Mouse (Mus musculus) liver, embryonic 15.5 days (tissue): ENCODE measurements around the gene Drg1. TPM values are rescaled to one million over a fixed set of nuclear protein-coding genes. Genes with fewer than 3 reads are reported as not detected.
"Not testable (repeated sequence)": the region's sequence is repeated elsewhere in the genome, so short reads cannot be mapped to it uniquely, and the experiment has no call there.

ENCODE experiments used
- ATAC-seq: fragments of 200-750 bp; cut with Nextera tagmentation; 2 replicates; pipeline ENCODE4 v1.8.0; 2017; ENCODE audit warnings: moderate number of reproducible peaks, mild to moderate bottlenecking, moderate library complexity; ENCODE audit not compliant: insufficient read depth
- H3K27ac ChIP-seq: fragments of 300-500 bp; sonication (generic); replicated peaks from 2 replicates; pipeline ENCODE4 v1.5.1; 2015; ENCODE audit warnings: mild to moderate bottlenecking, inconsistent platforms
- H3K27me3 ChIP-seq: fragments of 300-500 bp; sonication (generic); 2 replicates; pipeline ENCODE4 v1.6.1; 2015; ENCODE audit warnings: mild to moderate bottlenecking, inconsistent platforms
- H3K36me3 ChIP-seq: fragments of 300-500 bp; sonication (generic); replicated peaks from 2 replicates; pipeline ENCODE4 v1.6.1; 2015; ENCODE audit warnings: moderate library complexity, mild to moderate bottlenecking, inconsistent platforms
- H3K4me1 ChIP-seq: fragments of 300-500 bp; sonication (generic); replicated peaks from 2 replicates; pipeline ENCODE4 v1.6.1; 2015; ENCODE audit warnings: inconsistent platforms
- H3K4me2 ChIP-seq: fragments of 300-500 bp; sonication (generic); 2 replicates; pipeline ENCODE4 v1.6.1; 2015; ENCODE audit warnings: moderate library complexity, mild to moderate bottlenecking, inconsistent platforms
- H3K4me3 ChIP-seq: fragments of 300-500 bp; sonication (generic); replicated peaks from 2 replicates; pipeline ENCODE4 v1.5.1; 2015; ENCODE audit warnings: mild to moderate bottlenecking, inconsistent platforms
- H3K9ac ChIP-seq: fragments of 300-500 bp; sonication (generic); 2 replicates; pipeline ENCODE4 v1.6.1; 2015; ENCODE audit warnings: moderate library complexity, mild to moderate bottlenecking, inconsistent platforms
- H3K9me3 ChIP-seq: fragments of 300-500 bp; sonication (generic); replicated peaks from 2 replicates; pipeline ENCODE4 v1.6.1; 2016; ENCODE audit warnings: inconsistent platforms
- WGBS: fragments of 180-500 bp; shearing (Covaris S2); methylation state at CpG from one replicate; pipeline ENCODE4 v1.1.7; 2015; ENCODE audit warnings: mixed read lengths; ENCODE audit not compliant: insufficient replicate concordance; 5-methylcytosine and 5-hydroxymethylcytosine counted together
- polyA plus RNA-seq: library from polyadenylated mRNA; unstranded; fragments of >200 nt; fragmentation: Nextera tagmentation; extraction: Ambion mirVana; gene quantifications from 2 replicates; pipeline ENCODE4 v1.2.1, GENCODE M21; 2015

Gene Drg1
- polyA plus RNA-seq, 1 experiment from 2014 or later, result 108 TPM

- not testable (repeated sequence) for H3K36me3 ChIP-seq, ATAC-seq, H3K9me3 ChIP-seq, H3K27ac ChIP-seq, H3K4me1 ChIP-seq, H3K27me3 ChIP-seq, H3K9ac ChIP-seq, H3K4me2 ChIP-seq, H3K4me3 ChIP-seq
- 65% methylated on average over 2 of the region's 2 CpGs for WGBS
Measured at GRCm38 (mm10) chr11:3146806-3147205, 119.4 kb downstream of the Drg1 start.

DNA sequence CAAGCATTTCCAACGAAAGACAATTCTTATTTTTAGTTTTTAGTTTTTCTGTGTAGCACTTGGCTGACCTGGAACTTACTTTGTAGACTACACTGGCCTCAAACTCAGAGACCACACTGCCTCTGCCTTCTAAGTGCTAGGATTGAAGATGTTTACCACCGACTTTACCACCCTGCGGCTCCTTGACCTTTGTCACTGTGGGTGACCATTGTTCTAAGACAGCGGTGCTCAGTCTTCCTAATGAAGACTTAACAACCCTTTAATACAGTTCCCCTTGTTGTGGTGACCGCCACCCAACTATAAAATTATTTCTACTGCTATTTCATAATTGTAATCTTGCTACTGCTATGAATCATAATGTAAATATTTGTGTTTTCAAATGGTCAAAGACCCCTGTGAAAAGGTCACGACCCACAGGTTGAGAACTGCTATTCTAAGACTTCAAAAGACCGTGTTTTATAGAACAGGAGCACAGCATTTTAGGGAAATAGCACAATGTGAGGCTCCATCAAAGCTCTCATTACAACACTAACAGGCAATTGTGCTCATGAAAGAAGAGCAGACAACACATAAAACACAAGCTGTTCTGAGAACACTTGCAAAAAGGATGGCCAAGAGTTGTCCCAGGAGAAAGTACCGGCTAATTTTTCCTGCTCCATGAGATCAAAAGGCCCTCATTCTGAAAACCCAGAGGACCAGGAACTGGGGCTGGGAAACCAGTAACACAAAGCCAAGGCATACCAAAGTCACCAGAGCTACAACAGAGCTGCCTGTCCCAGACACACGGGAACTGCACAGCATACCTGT, 120.7 kb downstream of the Drg1 start:
- not testable (repeated sequence) for H3K27me3 ChIP-seq, H3K4me3 ChIP-seq, ATAC-seq, H3K4me1 ChIP-seq, H3K36me3 ChIP-seq, H3K9me3 ChIP-seq, H3K4me2 ChIP-seq, H3K27ac ChIP-seq, H3K9ac ChIP-seq
- WGBS, result 76% methylated on average over 8 of the region's 9 CpGs

GRCm38 (mm10) chr11:3143984-3144383, 122.2 kb downstream of the Drg1 start:
- not testable (repeated sequence) for H3K9ac ChIP-seq, H3K9me3 ChIP-seq, H3K27ac ChIP-seq, H3K4me1 ChIP-seq, H3K4me2 ChIP-seq, H3K36me3 ChIP-seq, H3K27me3 ChIP-seq, H3K4me3 ChIP-seq, ATAC-seq
- WGBS, result 43% methylated on average over 3 of the region's 3 CpGs

DNA sequence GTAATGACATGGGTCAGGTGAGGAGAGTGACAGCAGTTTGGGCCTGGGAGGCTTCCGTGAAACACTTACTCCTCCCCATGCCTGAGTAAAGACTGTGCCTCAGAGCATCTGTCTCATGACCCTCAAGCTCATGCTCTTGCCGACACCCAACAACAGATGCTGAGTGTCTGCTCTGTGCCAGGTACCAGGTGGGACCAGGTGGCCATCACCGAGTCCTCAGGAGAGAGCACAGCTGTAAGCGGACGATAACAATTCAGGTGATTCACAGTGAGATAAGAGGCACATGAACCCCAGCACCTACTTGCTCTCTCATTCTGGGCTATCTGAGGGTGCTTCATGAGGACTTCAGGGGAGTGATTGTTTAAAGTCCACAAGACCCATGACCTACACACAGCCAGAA, 123.8 kb downstream of the Drg1 start:
- not testable (repeated sequence) for H3K36me3 ChIP-seq, H3K4me1 ChIP-seq, H3K4me3 ChIP-seq, H3K9me3 ChIP-seq, H3K27me3 ChIP-seq, H3K27ac ChIP-seq, H3K4me2 ChIP-seq, H3K9ac ChIP-seq
- ATAC-seq, result peak; percentile 50
- WGBS, result 69% methylated on average over 4 of the region's 5 CpGs

DNA sequence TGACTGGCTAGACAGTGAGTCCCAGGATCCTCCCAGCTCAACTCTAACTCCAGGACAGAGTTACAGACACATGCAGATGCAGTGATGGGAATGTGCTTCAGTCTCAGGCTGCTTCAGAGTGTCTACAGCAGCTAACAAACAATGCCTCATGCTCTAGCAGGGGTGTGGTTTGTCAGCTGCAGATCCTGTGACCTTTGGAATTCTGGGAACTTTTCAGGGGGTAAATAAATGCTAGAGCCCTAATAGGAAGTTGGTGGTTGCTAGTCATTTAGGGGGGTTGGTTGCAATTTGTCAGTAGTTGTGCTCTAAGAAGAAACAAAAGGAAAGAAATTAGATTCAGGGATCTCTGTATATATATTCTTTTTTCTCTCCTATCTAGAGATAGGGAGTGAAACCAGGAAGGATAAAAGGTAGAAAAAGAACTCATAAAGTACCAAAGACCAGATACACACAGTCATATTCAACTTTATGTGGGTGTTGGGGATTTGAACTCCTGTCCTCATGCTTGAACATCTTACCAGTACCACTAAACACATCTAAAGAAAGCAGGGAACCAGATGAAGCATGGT, 125.2 kb downstream of the Drg1 start:
- H3K4me1 ChIP-seq, H3K9me3 ChIP-seq, H3K4me2 ChIP-seq, H3K9ac ChIP-seq, H3K27ac ChIP-seq, H3K36me3 ChIP-seq, ATAC-seq, H3K27me3 ChIP-seq, H3K4me3 ChIP-seq: not testable (repeated sequence)

GRCm38 (mm10) chr11:3138323-3138722, 127.9 kb downstream of the Drg1 start:
- not testable (repeated sequence) for H3K9me3 ChIP-seq, H3K27ac ChIP-seq, H3K4me2 ChIP-seq, H3K36me3 ChIP-seq, ATAC-seq, H3K4me1 ChIP-seq, H3K9ac ChIP-seq, H3K27me3 ChIP-seq, H3K4me3 ChIP-seq
- WGBS, result 55% methylated on average over 2 of the region's 2 CpGs

Other genes with a start within 250 kb of the Drg1 start
- 3.2 and 4.2 TPM in 2 replicates for gene Sfi1, start 73.0 kb downstream of the Drg1 start, polyA plus RNA-seq
- gene Eif4enif1, start 64.0 kb downstream of the Drg1 start, polyA plus RNA-seq, result 22.3 and 23.9 TPM in 2 replicates
- 11.5 and 12.6 TPM in 2 replicates for gene Patz1, start 22.5 kb upstream of the Drg1 start, polyA plus RNA-seq
- gene Pik3ip1, start 64.0 kb upstream of the Drg1 start, polyA plus RNA-seq, result 1.3 and 1.4 TPM in 2 replicates
- 7.6 and 9.0 TPM in 2 replicates for gene Limk2, start 142.8 kb upstream of the Drg1 start, polyA plus RNA-seq
- 7.5 and 9.2 TPM in 2 replicates for gene Rnf185, start 185.9 kb upstream of the Drg1 start, polyA plus RNA-seq
- 0.06 and 0.07 TPM in 2 replicates for gene Pla2g3, start 221.9 kb upstream of the Drg1 start, polyA plus RNA-seq
- 0.89 and 0.90 TPM in 2 replicates for gene Inpp5j, start 238.4 kb upstream of the Drg1 start, polyA plus RNA-seq
- gene Selenom, start 248.3 kb upstream of the Drg1 start, polyA plus RNA-seq, result 9.9 and 10.5 TPM in 2 replicates